20 mouse cellular contexts compared by ENCODE assay signal in the genomic region with DNA sequence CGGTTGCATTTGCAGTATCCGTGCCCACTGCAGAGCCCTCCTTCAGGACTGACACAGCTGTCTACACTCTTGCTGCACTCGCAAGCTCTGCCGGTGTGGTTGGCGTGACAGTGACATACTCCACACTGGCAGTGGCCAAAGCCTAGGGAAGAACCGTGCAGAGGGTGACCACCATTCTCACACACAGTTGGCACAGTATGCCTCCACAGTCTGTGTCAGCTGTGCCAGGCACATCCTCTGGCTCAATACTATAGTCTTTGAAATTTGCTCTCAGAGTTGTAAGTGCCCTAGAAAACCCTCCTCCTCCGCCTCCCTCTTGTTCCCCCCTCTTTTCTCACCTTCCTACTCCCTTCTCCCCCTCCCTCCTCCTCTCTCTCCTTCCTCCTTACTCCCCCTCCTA. TPM values are rescaled to one million over a fixed set of nuclear protein-coding genes. Genes with fewer than 3 reads are reported as not detected.
A peak's percentile ranks its signal among the peaks of the same experiment; 100 is the strongest.
DNase-seq lines count a peak whose midpoint lies in the region; ATAC-seq and TF ChIP-seq lines count a peak whose summit lies in the region.
"Had no signal": no experiment of that assay in that cellular context is flagged by ENCODE, and none has a peak within 500 bp of the region (broad histone marks: within the 10 kb centered on the region; RNA-seq: fewer than 3 reads in every experiment).

No protein-coding gene starts in this region.

- peak overlapping the region; percentile 36; the same call in 1 of the 2 replicates for H3K27ac ChIP-seq in heart, embryonic 10.5 days
- H3K27ac ChIP-seq in limb, embryonic 12.5 days: peak overlapping the region; percentile 29; the same call in 1 of the 2 replicates
- no peak overlapping the region for H3K27ac ChIP-seq in limb, embryonic 10.5 days
- H3K27ac ChIP-seq in neural tube, embryonic 15.5 days (replicated peaks): no peak overlapping the region
- no peak overlapping the region for H3K27ac ChIP-seq in stomach, postnatal 0 days (replicated peaks)
- H3K27ac ChIP-seq: heart, adult 2 months; liver, embryonic 13.5 days had no signal

- DNase-seq in heart, embryonic 10.5 days (ENCODE audit: low spot score): no peak
- no peak for DNase-seq in heart, adult 11 months
- no peak for DNase-seq in limb, embryonic 10.5 days (ENCODE audit: low spot score)
- peak; percentile 11 for DNase-seq in neural tube, embryonic 10.5 days (ENCODE audit: extremely low spot score, low spot score)
- DNase-seq in stomach, postnatal 0 days (ENCODE audit: low spot score): no peak
- no peak for DNase-seq in urinary bladder, adult 2 months (ENCODE audit: low spot score)
- DNase-seq: cerebellum, adult 9-10 months; gastrocnemius, postnatal 10 days; heart, adult 2 months; layer of hippocampus, postnatal 36 days; liver, embryonic 13.5 days; right cerebral cortex, postnatal 25 days; thymus, postnatal 36 days had no signal

- H3K4me1 ChIP-seq in heart, embryonic 10.5 days: peaks cover 18% of the 10 kb centered on the region
- H3K4me1 ChIP-seq in limb, embryonic 12.5 days (replicated peaks): peaks cover 2% of the 10 kb centered on the region; the same call in 1 of the 2 replicates
- peaks cover 2% of the 10 kb centered on the region; the same call in 1 of the 2 replicates for H3K4me1 ChIP-seq in limb, embryonic 10.5 days
- H3K4me1 ChIP-seq in neural tube, embryonic 15.5 days: no peaks in the 10 kb centered on the region
- no peaks in the 10 kb centered on the region for H3K4me1 ChIP-seq in stomach, postnatal 0 days (replicated peaks; ENCODE audit: control insufficient read depth, insufficient read depth)
- H3K4me1 ChIP-seq: liver, embryonic 13.5 days had no signal

- H3K4me3 ChIP-seq in heart, embryonic 10.5 days: no peak overlapping the region
- no peak overlapping the region for H3K4me3 ChIP-seq in limb, embryonic 12.5 days (replicated peaks)
- H3K4me3 ChIP-seq in limb, embryonic 10.5 days: no peak overlapping the region
- H3K4me3 ChIP-seq in neural tube, embryonic 15.5 days (replicated peaks): no peak overlapping the region
- H3K4me3 ChIP-seq in stomach, postnatal 0 days (ENCODE audit: low read depth, low read length): no peak overlapping the region
- H3K4me3 ChIP-seq: heart, adult 2 months; liver, embryonic 13.5 days; megakaryocyte, embryonic 14.5 days had no signal

- peaks cover 51% of the 10 kb centered on the region for H3K36me3 ChIP-seq in heart, embryonic 10.5 days
- peaks cover 55% of the 10 kb centered on the region for H3K36me3 ChIP-seq in limb, embryonic 12.5 days
- H3K36me3 ChIP-seq in limb, embryonic 10.5 days: peaks cover 55% of the 10 kb centered on the region
- peaks cover 43% of the 10 kb centered on the region for H3K36me3 ChIP-seq in neural tube, embryonic 15.5 days
- peaks cover 16% of the 10 kb centered on the region for H3K36me3 ChIP-seq in stomach, postnatal 0 days (ENCODE audit: control insufficient read depth, insufficient read depth, low read length)

- TF ChIP-seq CTCF in stomach, postnatal 0 days (IDR thresholded peaks at IDR 0.05; ENCODE audit: low read depth): no peak

- peaks cover 6% of the 10 kb centered on the region for H3K27me3 ChIP-seq in heart, embryonic 10.5 days (ENCODE audit: insufficient read depth, poor library complexity, severe bottlenecking)
- H3K27me3 ChIP-seq in limb, embryonic 12.5 days: peaks cover 5% of the 10 kb centered on the region; the same call in 1 of the 2 replicates
- H3K27me3 ChIP-seq in limb, embryonic 10.5 days (ENCODE audit: low read depth, poor library complexity, severe bottlenecking): peaks cover 8% of the 10 kb centered on the region
- no peaks in the 10 kb centered on the region for H3K27me3 ChIP-seq in neural tube, embryonic 15.5 days (replicated peaks)
- H3K27me3 ChIP-seq in stomach, postnatal 0 days (ENCODE audit: control insufficient read depth, insufficient read depth, low read length): no peaks in the 10 kb centered on the region

- no peak for TF ChIP-seq EP300 in stomach, postnatal 0 days (optimal IDR thresholded peaks at IDR 0.05)

- ATAC-seq in limb, embryonic 12.5 days (ENCODE audit: insufficient number of reproducible peaks, insufficient read depth, low FRiP score, low TSS enrichment, low read depth): no peak
- no peak for ATAC-seq in neural tube, embryonic 15.5 days (ENCODE audit: low FRiP score)
- peak; percentile 13; the same call in 1 of the 2 replicates for ATAC-seq in stomach, postnatal 0 days (ENCODE audit: low FRiP score, low TSS enrichment)

- 77% methylated on average over 7 of the region's 7 CpGs for whole genome bisulfite sequencing in heart, embryonic 10.5 days
- 85% methylated on average over 7 of the region's 7 CpGs for WGBS in limb, embryonic 12.5 days
- 84% methylated on average over 7 of the region's 7 CpGs for WGBS in limb, embryonic 10.5 days
- 88% methylated on average over 7 of the region's 7 CpGs for WGBS in neural tube, embryonic 15.5 days
- 85% methylated on average over 7 of the region's 7 CpGs for WGBS in stomach, postnatal 0 days

- H3K4me2 ChIP-seq in limb, embryonic 12.5 days: no peak overlapping the region
- no peak overlapping the region for H3K4me2 ChIP-seq in neural tube, embryonic 15.5 days
- H3K4me2 ChIP-seq in stomach, postnatal 0 days (replicated peaks; ENCODE audit: low read depth): no peak overlapping the region
- H3K4me2 ChIP-seq: liver, embryonic 13.5 days had no signal

- no peaks in the 10 kb centered on the region for H3K9me3 ChIP-seq in heart, embryonic 10.5 days
- no peaks in the 10 kb centered on the region for H3K9me3 ChIP-seq in limb, embryonic 12.5 days
- no peaks in the 10 kb centered on the region for H3K9me3 ChIP-seq in limb, embryonic 10.5 days (replicated peaks)
- H3K9me3 ChIP-seq in neural tube, embryonic 15.5 days (replicated peaks): no peaks in the 10 kb centered on the region
- H3K9me3 ChIP-seq in stomach, postnatal 0 days (ENCODE audit: control insufficient read depth, low read length): no peaks in the 10 kb centered on the region
- H3K9me3 ChIP-seq: G1E; liver, embryonic 13.5 days; megakaryocyte, embryonic 14.5 days had no signal

- no peak overlapping the region for H3K9ac ChIP-seq in limb, embryonic 12.5 days (replicated peaks)
- no peak overlapping the region for H3K9ac ChIP-seq in neural tube, embryonic 15.5 days (replicated peaks)
- H3K9ac ChIP-seq in stomach, postnatal 0 days (ENCODE audit: low read length): no peak overlapping the region
- H3K9ac ChIP-seq: liver, embryonic 13.5 days had no signal

RNA-seq across cellular contexts. Expression of a gene that starts 12.8 kb away (rescaled TPM):
- polyA plus RNA-seq in heart, embryonic 10.5 days (2016; fragmentation: Nextera tagmentation; extraction: Ambion mirVana): 36.1 and 41.0 TPM in 2 replicates
- polyA plus RNA-seq in limb, embryonic 12.5 days (2016; fragmentation: Nextera tagmentation; extraction: Ambion mirVana): 70.6 and 72.9 TPM in 2 replicates
- 38.8 and 55.0 TPM in 2 replicates for polyA plus RNA-seq in limb, embryonic 10.5 days (2016; fragmentation: Nextera tagmentation; extraction: Ambion mirVana)
- 33.6 and 43.7 TPM in 2 replicates for polyA plus RNA-seq in neural tube, embryonic 15.5 days (2015; fragmentation: Nextera tagmentation; extraction: Ambion mirVana)
- 32.1 and 39.4 TPM in 2 replicates for polyA plus RNA-seq in stomach, postnatal 0 days (2015; fragmentation: Nextera tagmentation; extraction: Ambion mirVana)
- 92.4 and 102 TPM in 2 replicates for polyA plus RNA-seq in urinary bladder, adult 2 months (2012; rRNA removed)

RNA-seq across cellular contexts. Expression of a gene that starts 14.3 kb away (rescaled TPM):
- polyA plus RNA-seq in heart, embryonic 10.5 days (2016; fragmentation: Nextera tagmentation; extraction: Ambion mirVana): 35.7 and 50.1 TPM in 2 replicates
- 108 and 115 TPM in 2 replicates for polyA plus RNA-seq in limb, embryonic 12.5 days (2016; fragmentation: Nextera tagmentation; extraction: Ambion mirVana)
- polyA plus RNA-seq in limb, embryonic 10.5 days (2016; fragmentation: Nextera tagmentation; extraction: Ambion mirVana): 73.0 and 88.7 TPM in 2 replicates
- 45.1 and 48.7 TPM in 2 replicates for polyA plus RNA-seq in neural tube, embryonic 15.5 days (2015; fragmentation: Nextera tagmentation; extraction: Ambion mirVana)
- 19.9 and 20.2 TPM in 2 replicates for polyA plus RNA-seq in stomach, postnatal 0 days (2015; fragmentation: Nextera tagmentation; extraction: Ambion mirVana)
- polyA plus RNA-seq in urinary bladder, adult 2 months (2012; rRNA removed): 62.9 and 67.8 TPM in 2 replicates

RNA-seq across cellular contexts. Expression of a gene that starts 14.4 kb away (rescaled TPM):
- 0.22 and 1.5 TPM in 2 replicates for polyA plus RNA-seq in heart, embryonic 10.5 days (2016; fragmentation: Nextera tagmentation; extraction: Ambion mirVana)
- polyA plus RNA-seq in limb, embryonic 12.5 days (2016; fragmentation: Nextera tagmentation; extraction: Ambion mirVana): 2.9 and 3.3 TPM in 2 replicates
- polyA plus RNA-seq in limb, embryonic 10.5 days (2016; fragmentation: Nextera tagmentation; extraction: Ambion mirVana): 1.2 and 1.5 TPM in 2 replicates
- 1.1 and 11.0 TPM in 2 replicates for polyA plus RNA-seq in neural tube, embryonic 15.5 days (2015; fragmentation: Nextera tagmentation; extraction: Ambion mirVana)
- 1.2 TPM in 2 replicates for polyA plus RNA-seq in stomach, postnatal 0 days (2015; fragmentation: Nextera tagmentation; extraction: Ambion mirVana)
- polyA plus RNA-seq in urinary bladder, adult 2 months (2012; rRNA removed): 7.0 and 13.2 TPM in 2 replicates

RNA-seq across cellular contexts. Expression of a gene that starts 40.0 kb away (rescaled TPM):
- 11.3 and 17.3 TPM in 2 replicates for polyA plus RNA-seq in heart, embryonic 10.5 days (2016; fragmentation: Nextera tagmentation; extraction: Ambion mirVana)
- polyA plus RNA-seq in limb, embryonic 12.5 days (2016; fragmentation: Nextera tagmentation; extraction: Ambion mirVana): 137 TPM in 2 replicates
- 111 and 148 TPM in 2 replicates for polyA plus RNA-seq in limb, embryonic 10.5 days (2016; fragmentation: Nextera tagmentation; extraction: Ambion mirVana)
- 7.8 and 11.9 TPM in 2 replicates for polyA plus RNA-seq in neural tube, embryonic 15.5 days (2015; fragmentation: Nextera tagmentation; extraction: Ambion mirVana)
- 27.2 and 34.6 TPM in 2 replicates for polyA plus RNA-seq in stomach, postnatal 0 days (2015; fragmentation: Nextera tagmentation; extraction: Ambion mirVana)
- polyA plus RNA-seq in urinary bladder, adult 2 months (2012; rRNA removed): 72.2 and 76.7 TPM in 2 replicates

RNA-seq across cellular contexts. Expression of a gene that starts 53.0 kb away (rescaled TPM):
- 0.23 TPM in 1 of 2 replicates, not detected in the other for polyA plus RNA-seq in heart, embryonic 10.5 days (2016; fragmentation: Nextera tagmentation; extraction: Ambion mirVana)
- 1.3 and 1.4 TPM in 2 replicates for polyA plus RNA-seq in limb, embryonic 12.5 days (2016; fragmentation: Nextera tagmentation; extraction: Ambion mirVana)
- 1.1 and 1.4 TPM in 2 replicates for polyA plus RNA-seq in limb, embryonic 10.5 days (2016; fragmentation: Nextera tagmentation; extraction: Ambion mirVana)
- polyA plus RNA-seq in neural tube, embryonic 15.5 days (2015; fragmentation: Nextera tagmentation; extraction: Ambion mirVana): 0.09 TPM in 1 of 2 replicates, not detected in the other
- 0.10 and 0.12 TPM in 2 replicates for polyA plus RNA-seq in stomach, postnatal 0 days (2015; fragmentation: Nextera tagmentation; extraction: Ambion mirVana)
- polyA plus RNA-seq in urinary bladder, adult 2 months (2012; rRNA removed): 0.56 and 0.59 TPM in 2 replicates
- polyA plus RNA-seq: C2C12; G1E; heart, adult 2 months; heart, postnatal 0 days; liver, embryonic 13.5 days; neural tube, embryonic 14.5 days had no signal

Comparison
In these comparisons a context has a peak if more than half of its experiments do, and no peak if none do; other contexts are left out.
1. H3K27ac ChIP-seq: peak in heart, embryonic 10.5 days (single experiment) and limb, embryonic 12.5 days (single experiment); none in limb, embryonic 10.5 days (single experiment), neural tube, embryonic 15.5 days (single experiment) and stomach, postnatal 0 days (single experiment).